Mouse (Mus musculus) CH12.LX (cell line): ENCODE results near the gene Ncoa5. TPM values are rescaled to one million over a fixed set of nuclear protein-coding genes. Genes with fewer than 3 reads are reported as not detected.

Experiments used
- DNase-seq: peaks from one replicate; pipeline ENCODE4 v3.0.0-alpha.2; 2013; ENCODE audit errors: extremely low read depth
- H3K27ac ChIP-seq: 2 replicates; pipeline ENCODE4 v1.5.1; 2012; ENCODE audit warnings: low read depth, mild to moderate bottlenecking, control low read depth, moderate library complexity; ENCODE audit not compliant: insufficient read depth
- H3K27me3 ChIP-seq: replicated peaks from 2 replicates; pipeline ENCODE3; 2012; ENCODE audit warnings: inconsistent platforms
- H3K36me3 ChIP-seq, 2 experiments: replicated peaks in 1 of 2; 2 replicates each; pipeline versions ENCODE3 to v1.6.1; 2012; ENCODE audit warnings: inconsistent platforms in 1 of 2, low read length in 1 of 2, mild to moderate bottlenecking in 1 of 2, mixed read lengths in 1 of 2, moderate library complexity in 1 of 2; ENCODE audit not compliant: control insufficient read depth in 1 of 2, insufficient read depth in 1 of 2
- H3K4me1 ChIP-seq, 2 experiments: 2 replicates each; pipeline ENCODE4 v1.6.1; 2012; ENCODE audit warnings: inconsistent platforms in 1 of 2, moderate library complexity in 1 of 2; ENCODE audit not compliant: insufficient read depth in 2 of 2, control insufficient read depth in 1 of 2
- H3K4me2 ChIP-seq: 2 replicates; pipeline ENCODE4 v1.6.1; 2012; ENCODE audit warnings: low read depth, mild to moderate bottlenecking, control low read depth; ENCODE audit not compliant: poor library complexity, insufficient read depth, severe bottlenecking
- H3K4me3 ChIP-seq, 3 experiments: fragments of 150-350 bp in 1 of 3; sonication (generic) in 1 of 3; replicated peaks in 1 of 3; 2 replicates each; pipeline versions ENCODE3 to v1.5.1; 2011 to 2012; ENCODE audit warnings: low read depth in 2 of 3, low read length in 2 of 3, mild to moderate bottlenecking in 2 of 3, moderate library complexity in 2 of 3, control low read depth in 1 of 3, improper control_type of control experiment in 1 of 3, inconsistent platforms in 1 of 3, mixed read lengths in 1 of 3; ENCODE audit not compliant: poor library complexity in 1 of 3
- H3K79me2 ChIP-seq: replicated peaks from 2 replicates; pipeline ENCODE4 v1.6.1; 2012; ENCODE audit warnings: mild to moderate bottlenecking, moderate library complexity; ENCODE audit not compliant: control insufficient read depth, poor library complexity, insufficient read depth, severe bottlenecking; ENCODE audit errors: extremely low read depth
- H3K9ac ChIP-seq: 2 replicates; pipeline ENCODE4 v1.6.1; 2012; ENCODE audit warnings: low read depth, mild to moderate bottlenecking, control low read depth, moderate library complexity; ENCODE audit not compliant: insufficient read depth
- H3K9me3 ChIP-seq: replicated peaks from 2 replicates; pipeline ENCODE3; 2012; ENCODE audit warnings: low read length, inconsistent platforms, mixed read lengths
- CHD1 ChIP-seq: IDR thresholded peaks from 2 replicates; pipeline ENCODE4 v1.6.1; 2012; ENCODE audit warnings: low read depth, low read length, improper control_type of control experiment, inconsistent platforms
- E2F4 ChIP-seq: IDR thresholded peaks from 2 replicates; pipeline ENCODE4 v1.6.1; 2011; ENCODE audit warnings: low read depth, low read length, improper control_type of control experiment; ENCODE audit not compliant: insufficient replicate concordance
- ELF1 ChIP-seq: IDR thresholded peaks from 2 replicates; pipeline ENCODE4 v1.6.1; 2014; ENCODE audit warnings: low read depth, mild to moderate bottlenecking, inconsistent platforms, low read length, improper control_type of control experiment
- EP300 ChIP-seq: IDR thresholded peaks from 2 replicates; pipeline ENCODE4 v1.6.1; 2011; ENCODE audit warnings: low read length, improper control_type of control experiment
- HCFC1 ChIP-seq: IDR thresholded peaks from 2 replicates; pipeline ENCODE4 v1.6.1; 2012; ENCODE audit warnings: low read depth, mild to moderate bottlenecking, inconsistent platforms, low read length, improper control_type of control experiment
- IRF4 ChIP-seq: IDR thresholded peaks from 2 replicates; pipeline ENCODE4 v1.6.1; 2014; ENCODE audit warnings: low read depth, mild to moderate bottlenecking, inconsistent platforms, low read length, improper control_type of control experiment
- JUN ChIP-seq: IDR thresholded peaks from 2 replicates; pipeline ENCODE4 v1.6.1; 2011; ENCODE audit warnings: low read depth, mild to moderate bottlenecking, low read length, improper control_type of control experiment, moderate library complexity; ENCODE audit not compliant: insufficient read depth
- KAT2A ChIP-seq: IDR thresholded peaks from 2 replicates; pipeline ENCODE4 v1.6.1; 2012; ENCODE audit warnings: low read length, improper control_type of control experiment, inconsistent platforms; ENCODE audit not compliant: insufficient replicate concordance
- MAFK ChIP-seq: IDR thresholded peaks from 2 replicates; pipeline ENCODE4 v1.6.1; 2011; ENCODE audit warnings: low read length, improper control_type of control experiment; ENCODE audit not compliant: insufficient replicate concordance
- MAX ChIP-seq: IDR thresholded peaks from 2 replicates; pipeline ENCODE4 v1.6.1; 2011; ENCODE audit warnings: low read length, improper control_type of control experiment
- MXI1 ChIP-seq: IDR thresholded peaks from 2 replicates; pipeline ENCODE4 v1.6.1; 2011; ENCODE audit warnings: mild to moderate bottlenecking, low read depth, low read length, improper control_type of control experiment
- MYC ChIP-seq: IDR thresholded peaks from 2 replicates; pipeline ENCODE4 v1.6.1; 2011; ENCODE audit warnings: low read depth, mild to moderate bottlenecking, improper control_type of control experiment, low read length
- POLR2AphosphoS2 ChIP-seq: IDR thresholded peaks from 2 replicates; pipeline ENCODE4 v1.6.1; 2011; ENCODE audit warnings: low read depth, low read length, improper control_type of control experiment
- RCOR1 ChIP-seq: conservative IDR thresholded peaks from 2 replicates; pipeline ENCODE4 v1.6.1; 2012; ENCODE audit warnings: low read depth, mild to moderate bottlenecking, inconsistent platforms, low read length, improper control_type of control experiment
- SMC3 ChIP-seq: IDR thresholded peaks from 2 replicates; pipeline ENCODE4 v1.6.1; 2011; ENCODE audit warnings: low read depth, low read length, improper control_type of control experiment
- UBTF ChIP-seq: IDR thresholded peaks from 2 replicates; pipeline ENCODE4 v1.6.1; 2012; ENCODE audit warnings: low read depth, mild to moderate bottlenecking, inconsistent platforms, low read length, improper control_type of control experiment, moderate library complexity
- USF1 ChIP-seq: IDR thresholded peaks from 2 replicates; pipeline ENCODE4 v1.6.1; 2014; ENCODE audit warnings: low read depth, mild to moderate bottlenecking, inconsistent platforms, low read length, improper control_type of control experiment
- ZKSCAN1 ChIP-seq: IDR thresholded peaks from 2 replicates; pipeline ENCODE4 v1.6.1; 2012; ENCODE audit warnings: low read depth, inconsistent platforms, low read length, improper control_type of control experiment, borderline replicate concordance
- ZNF384 ChIP-seq: IDR thresholded peaks from 2 replicates; pipeline ENCODE4 v1.6.1; 2012; ENCODE audit warnings: low read depth, low read length, improper control_type of control experiment, inconsistent platforms
- dilution Hi-C: fragments of 300-500 bp; cut with MboI; formaldehyde crosslinking; loops from 2 replicates; pipeline ENCODE4 v1.14.3; 2020; ENCODE audit warnings: low sequenced_read_pairs; ENCODE audit not compliant: extremely low pct_unique_long_range_greater_than_20kb, extremely low pct_ligation_motif_present
- in situ Hi-C: fragments of 300-500 bp; cut with MboI; formaldehyde crosslinking; loops from 3 replicates; pipeline ENCODE4 v1.14.3; 2019; ENCODE audit warnings: low sequenced_read_pairs, low pct_ligation_motif_present, low pct_unique_long_range_greater_than_20kb, mixed read lengths
- polyA plus RNA-seq: library from polyadenylated mRNA; unstranded; fragments of >175 nt; gene quantifications from 2 replicates; pipeline ENCODE4 v1.2.1, GENCODE M21; 2012; ENCODE audit warnings: low read depth; ENCODE audit not compliant: insufficient read length
- total RNA-seq, 2 experiments: library from RNA; depleted of rRNA; stranded (reverse); fragments of 300-350 nt in 1 of 2; fragments of >200 nt in 1 of 2; gene quantifications; 2 replicates each; pipeline ENCODE4 v1.2.3; 2012 to 2014

Ncoa5 gene
- total and polyA plus RNA-seq, 3 experiments, result 18.6 to 46.4 (median 20.1) TPM

- in situ Hi-C loops (no loop called here), dilution Hi-C loops (no loop called here)
- H3K27ac ChIP-seq, result no peak overlapping the region
- no peak overlapping the region for H3K4me2 ChIP-seq
- no peaks in the 10 kb centered on the region for H3K27me3 ChIP-seq
- H3K9ac ChIP-seq, result no peak overlapping the region
- no peak overlapping the region for H3K4me3 ChIP-seq
- no peaks in the 10 kb centered on the region for H3K79me2 ChIP-seq
- H3K36me3 ChIP-seq, result no peaks in the 10 kb centered on the region
- peaks cover 6 to 9% of the 10 kb centered on the region in 2 experiments; a peak in 3 of 4 replicates for H3K4me1 ChIP-seq
- TF ChIP-seq UBTF, result no peak
- no peak for TF ChIP-seq ZKSCAN1
- TF ChIP-seq E2F4, result no peak
- TF ChIP-seq MYC, result no peak
- no peak for TF ChIP-seq ZNF384
- H3K9me3 ChIP-seq, result peaks cover 11% of the 10 kb centered on the region
- no peak for DNase-seq
These were observed 16.3 kb upstream of the Ncoa5 start for GRCm38 (mm10) chr2:165050826-165051548.

GRCm38 (mm10) chr2:165049044-165049443 lies 14.4 kb upstream of the Ncoa5 start:
- Histone ChIP-seq H3K4me3 (no peak overlapping the region), H3K4me2 (no peak overlapping the region), H3K36me3 (no peaks in the 10 kb centered on the region), H3K27me3 (no peaks in the 10 kb centered on the region), H3K9me3 (peaks cover 7% of the 10 kb centered on the region), H3K4me1 (no peaks in the 10 kb centered on the region), H3K79me2 (no peaks in the 10 kb centered on the region), H3K27ac (no peak overlapping the region), H3K9ac (no peak overlapping the region)
- no peak for TF ChIP-seq JUN
- TF ChIP-seq CHD1, result no peak
- TF ChIP-seq EP300, result no peak
- TF ChIP-seq MAFK, result no peak
- TF ChIP-seq KAT2A, result no peak
- in situ Hi-C loops (no loop called here), dilution Hi-C loops (no loop called here)
- DNase-seq, result no peak

- Histone ChIP-seq H3K79me2 (no peaks in the 10 kb centered on the region), H3K27ac (no peak overlapping the region), H3K4me3 (no peak overlapping the region), H3K36me3 (no peaks in the 10 kb centered on the region), H3K4me1 (no peaks in the 10 kb centered on the region), H3K4me2 (no peak overlapping the region), H3K9me3 (no peaks in the 10 kb centered on the region), H3K27me3 (no peaks in the 10 kb centered on the region), H3K9ac (no peak overlapping the region)
- DNase-seq, result no peak
- dilution Hi-C loops, result no loop called here
- in situ Hi-C loops, result no loop called here
- TF ChIP-seq ELF1 (no peak), MAX (no peak), RCOR1 (no peak), USF1 (no peak), ZNF384 (no peak), POLR2AphosphoS2 (no peak), MAFK (no peak), SMC3 (no peak), MXI1 (no peak), HCFC1 (no peak), IRF4 (no peak)
These were observed 9.1 kb upstream of the Ncoa5 start for GRCm38 (mm10) chr2:165043729-165044128.
